Mouse (Mus musculus): ENCODE results near the gene Ppp4r1.

GRCm38 (mm10) chr17:65865265-65865664 is 82.9 kb downstream of the Ppp4r1 start:
- no peak for TF ChIP-seq CTCF (IDR thresholded peaks at IDR 0.05; ENCODE audit: low read depth)
- no peak for TF ChIP-seq EP300 (IDR thresholded peaks at IDR 0.05; ENCODE audit: low read depth)

All from heart, postnatal 0 days (tissue).